Mouse (Mus musculus) kidney, embryonic 15.5 days (tissue): ENCODE measurements at regions not wholly inside any gene's neighbourhood (a gene's known extent, or its start where the extent isn't known, plus 50 kb on each side); places are given as distances from the start of the nearest gene placed in this dataset.

Experiments used
- ATAC-seq: fragments of 200-750 bp; cut with Nextera tagmentation; replicated peaks from 2 replicates; pipeline ENCODE4 v1.8.0; 2017; ENCODE audit warnings: moderate TSS enrichment; ENCODE audit not compliant: low FRiP score
- H3K27ac ChIP-seq: fragments of 300-500 bp; sonication (generic); 2 replicates; pipeline ENCODE4 v1.5.1; 2015; ENCODE audit warnings: mild to moderate bottlenecking, inconsistent platforms
- H3K27me3 ChIP-seq: fragments of 300-500 bp; sonication (generic); 2 replicates; pipeline ENCODE4 v1.6.1; 2015; ENCODE audit warnings: inconsistent platforms
- H3K36me3 ChIP-seq: fragments of 300-500 bp; sonication (generic); 2 replicates; pipeline ENCODE4 v1.6.1; 2015; ENCODE audit warnings: inconsistent platforms
- H3K4me1 ChIP-seq: fragments of 300-500 bp; sonication (generic); 2 replicates; pipeline ENCODE4 v1.6.1; 2015; ENCODE audit warnings: inconsistent platforms
- H3K4me2 ChIP-seq: fragments of 300-500 bp; sonication (generic); 2 replicates; pipeline ENCODE4 v1.6.1; 2015; ENCODE audit warnings: moderate library complexity, mild to moderate bottlenecking, inconsistent platforms
- H3K4me3 ChIP-seq: fragments of 300-500 bp; sonication (generic); replicated peaks from 2 replicates; pipeline ENCODE4 v1.5.1; 2015; ENCODE audit warnings: mild to moderate bottlenecking, inconsistent platforms
- H3K9ac ChIP-seq: fragments of 300-500 bp; sonication (generic); 2 replicates; pipeline ENCODE4 v1.6.1; 2015; ENCODE audit warnings: mild to moderate bottlenecking, inconsistent platforms
- H3K9me3 ChIP-seq: fragments of 300-500 bp; sonication (generic); replicated peaks from 2 replicates; pipeline ENCODE4 v1.6.1; 2016; ENCODE audit warnings: inconsistent platforms
- WGBS: fragments of 180-500 bp; shearing (Covaris S2); methylation state at CpG from one replicate; pipeline ENCODE4 v1.1.7; 2015; ENCODE audit warnings: mixed read lengths; 5-methylcytosine and 5-hydroxymethylcytosine counted together

- H3K4me2 ChIP-seq, result peak overlapping the region; percentile 67
- H3K27me3 ChIP-seq, result peaks cover 7% of the 10 kb centered on the region; the same call in 1 of the 2 replicates
- H3K9me3 ChIP-seq, result no peaks in the 10 kb centered on the region
- WGBS, result 25% methylated on average over 40 of the region's 42 CpGs
- H3K36me3 ChIP-seq, result no peaks in the 10 kb centered on the region
- peak overlapping the region; percentile 40 for H3K4me3 ChIP-seq
- H3K9ac ChIP-seq, result no peak overlapping the region
- H3K27ac ChIP-seq, result no peak overlapping the region
- ATAC-seq, result peak; percentile 54; the same call in 1 of the 2 replicates
- H3K4me1 ChIP-seq, result no peaks in the 10 kb centered on the region
Observed at GRCm38 (mm10) chrX:53976273-53977135, 179.0 kb upstream of the Xlr start.

- Histone ChIP-seq H3K4me2 (peak overlapping the region; percentile 67), H3K4me1 (no peaks in the 10 kb centered on the region), H3K27ac (no peak overlapping the region), H3K9me3 (no peaks in the 10 kb centered on the region), H3K27me3 (peaks cover 7% of the 10 kb centered on the region; the same call in 1 of the 2 replicates), H3K9ac (no peak overlapping the region), H3K4me3 (peak overlapping the region; percentile 40), H3K36me3 (no peaks in the 10 kb centered on the region)
- WGBS, result 20% methylated on average over 28 of the region's 28 CpGs
- peak; percentile 29; the same call in 1 of the 2 replicates for ATAC-seq
Observed at GRCm38 (mm10) chrX:53975545-53976272, 178.2 kb upstream of the Xlr start.

- Histone ChIP-seq H3K27ac (no peak overlapping the region), H3K4me1 (no peaks in the 10 kb centered on the region), H3K9ac (no peak overlapping the region), H3K36me3 (no peaks in the 10 kb centered on the region), H3K4me2 (peak overlapping the region; percentile 67), H3K9me3 (no peaks in the 10 kb centered on the region), H3K4me3 (peak overlapping the region; percentile 40), H3K27me3 (peaks cover 7% of the 10 kb centered on the region; the same call in 1 of the 2 replicates)
- 17% methylated on average over 51 of the region's 52 CpGs for WGBS
- ATAC-seq, result peak; percentile 69
Observed at GRCm38 (mm10) chrX:53974732-53975544, 177.4 kb upstream of the Xlr start.
